7 mouse cellular contexts compared by ENCODE assay signal in genomic region chr5:134385106-134385505, GRCm38 (mm10).
A peak's percentile ranks its signal among the peaks of the same experiment; 100 is the strongest.
DNase-seq lines count a peak whose midpoint lies in the region; ATAC-seq and TF ChIP-seq lines count a peak whose summit lies in the region.

No protein-coding gene starts in this region.

- intact Hi-C loops in gastrocnemius, adult 2 months (cut with DNase I), result loop anchor here (2.0 kb wide), 2 partner anchors 90 to 100 kb away; no protein-coding TSS in a partner anchor

- H3K4me1 ChIP-seq in lung, postnatal 0 days (ENCODE audit: insufficient read depth, low read depth, low read length), result no peaks in the 10 kb centered on the region

- no peaks in the 10 kb centered on the region for H3K9me3 ChIP-seq in lung, postnatal 0 days (ENCODE audit: low read length)

- peak; percentile 89 for TF ChIP-seq CTCF in gastrocnemius, adult 2 months (IDR thresholded peaks at IDR 0.05)
- TF ChIP-seq CTCF in lung, postnatal 0 days (IDR thresholded peaks at IDR 0.05), result peak; percentile 91

- H3K27me3 ChIP-seq in lung, postnatal 0 days (replicated peaks; ENCODE audit: insufficient read depth, low read length), result no peaks in the 10 kb centered on the region

- no peak overlapping the region for H3K4me2 ChIP-seq in lung, postnatal 0 days (replicated peaks; ENCODE audit: low read depth, low read length)

- H3K9ac ChIP-seq in lung, postnatal 0 days (replicated peaks; ENCODE audit: low read depth), result no peak overlapping the region

- H3K36me3 ChIP-seq in lung, postnatal 0 days (ENCODE audit: insufficient read depth, low read length), result 0 out of 2 replicates have a peak, but pooled peaks cover 27% of the 10 kb centered on the region

- no peak overlapping the region for H3K4me3 ChIP-seq in gastrocnemius, adult 2 months
- H3K4me3 ChIP-seq in lung, postnatal 0 days (ENCODE audit: low read depth, low read length), result no peak overlapping the region

- WGBS in lung, postnatal 0 days, result 57% methylated on average over 2 of the region's 2 CpGs

- no peak overlapping the region for H3K27ac ChIP-seq in gastrocnemius, adult 2 months
- no peak overlapping the region for H3K27ac ChIP-seq in lung, postnatal 0 days (ENCODE audit: low read length)

- peak; percentile 74 for DNase-seq in CD4-positive helper T cell, adult 2 months (ENCODE audit: low read depth, low spot score)
- peak; percentile 88 for DNase-seq in ES-CJ7 (ENCODE audit: low read depth, low spot score)
- peak; percentile 83 for DNase-seq in c-Kit-positive CD71-positive TER-119-positive erythroid progenitor cells, embryonic 14.5 days (ENCODE audit: low spot score)
- peak; percentile 75 for DNase-seq in gastrocnemius, adult 2 months
- peak; percentile 85 to 86 for DNase-seq in kidney, postnatal 4 days
- DNase-seq in lung, postnatal 0 days (ENCODE audit: low spot score), result peak; percentile 64
- DNase-seq in skeletal muscle tissue, adult 2 months (ENCODE audit: low read depth, low spot score), result peak; percentile 52

- no peak for ATAC-seq in lung, postnatal 0 days

- no peak for TF ChIP-seq EP300 in lung, postnatal 0 days (IDR thresholded peaks at IDR 0.05)
